Mouse (Mus musculus) midbrain, embryonic 14.5 days (tissue): Measurements from ENCODE around the gene Rapgef5. TPM values are rescaled to one million over a fixed set of nuclear protein-coding genes. Genes with fewer than 3 reads are reported as not detected.

Experiments
- ATAC-seq: fragments of 200-750 bp; cut with Nextera tagmentation; 2 replicates; pipeline ENCODE4 v1.8.0; 2017; ENCODE audit warnings: moderate number of reproducible peaks, moderate library complexity; ENCODE audit not compliant: low FRiP score, low TSS enrichment
- DNase-seq: peaks from one replicate; pipeline ENCODE4 v3.0.0-alpha.2; 2015
- H3K27ac ChIP-seq: fragments of 300-500 bp; sonication (generic); replicated peaks from 2 replicates; pipeline ENCODE4 v1.5.1; 2014; ENCODE audit warnings: mild to moderate bottlenecking, low read depth, low read length, moderate library complexity
- H3K27me3 ChIP-seq: fragments of 300-500 bp; sonication (generic); 2 replicates; pipeline ENCODE4 v1.6.1; 2014; ENCODE audit warnings: low read length, control low read depth, mixed read lengths; ENCODE audit not compliant: control insufficient read depth, insufficient read depth
- H3K36me3 ChIP-seq: fragments of 300-500 bp; sonication (generic); 2 replicates; pipeline ENCODE4 v1.6.1; 2014; ENCODE audit warnings: low read length, control low read depth; ENCODE audit not compliant: control insufficient read depth, insufficient read depth
- H3K4me1 ChIP-seq: fragments of 300-500 bp; sonication (generic); 2 replicates; pipeline ENCODE4 v1.6.1; 2014; ENCODE audit warnings: mild to moderate bottlenecking, antibody characterized with exemption, low read length, control low read depth; ENCODE audit not compliant: control insufficient read depth, insufficient read depth
- H3K4me2 ChIP-seq: fragments of 300-500 bp; sonication (generic); 2 replicates; pipeline ENCODE4 v1.6.1; 2014; ENCODE audit warnings: mild to moderate bottlenecking, low read length, moderate library complexity
- H3K4me3 ChIP-seq: fragments of 300-500 bp; sonication (generic); replicated peaks from 2 replicates; pipeline ENCODE4 v1.5.1; 2014; ENCODE audit warnings: low read depth, low read length
- H3K9ac ChIP-seq: fragments of 300-500 bp; sonication (generic); replicated peaks from 2 replicates; pipeline ENCODE4 v1.6.1; 2014; ENCODE audit warnings: mild to moderate bottlenecking, low read length, moderate library complexity
- H3K9me3 ChIP-seq: fragments of 300-500 bp; sonication (generic); 2 replicates; pipeline ENCODE4 v1.6.1; 2016; ENCODE audit warnings: low read length, control low read depth, mixed read lengths; ENCODE audit not compliant: control insufficient read depth
- WGBS: fragments of 180-500 bp; shearing (Covaris S2); extraction: QIAGEN DNeasy Blood & Tissue Kit; methylation state at CpG from one replicate; pipeline ENCODE4 v1.1.7; 2014; 5-methylcytosine and 5-hydroxymethylcytosine counted together
- polyA plus RNA-seq: library from polyadenylated mRNA; unstranded; fragments of >200 nt; fragmentation: Nextera tagmentation; extraction: Ambion mirVana; gene quantifications from 2 replicates; pipeline ENCODE4 v1.2.1, GENCODE M21; 2014

Gene Rapgef5
- polyA plus RNA-seq, 1 experiment from 2014 or later = 50.8 TPM

DNA sequence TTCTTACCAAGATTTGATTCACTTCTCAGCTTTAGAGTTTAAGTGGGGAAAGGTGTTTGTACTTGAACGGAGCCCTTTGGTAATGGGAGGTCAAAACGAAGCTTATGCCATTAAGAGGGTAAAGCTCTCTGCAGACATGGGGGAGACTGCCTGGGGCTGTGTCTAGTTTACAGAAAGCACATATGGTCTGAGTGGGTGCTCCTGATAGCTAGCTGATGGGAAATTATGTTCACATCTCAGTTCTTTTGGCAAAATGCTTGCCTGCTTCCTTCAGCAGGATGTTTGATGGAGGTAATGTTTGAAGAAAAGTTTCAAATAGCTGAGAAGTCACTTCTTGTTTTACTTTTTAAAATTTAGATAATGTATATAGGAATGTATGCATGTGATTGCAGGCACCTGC lies 53.4 kb downstream of the Rapgef5 start:
- H3K9me3 ChIP-seq = no peaks in the 10 kb centered on the region
- no peaks in the 10 kb centered on the region for H3K4me1 ChIP-seq
- H3K27me3 ChIP-seq = no peaks in the 10 kb centered on the region
- no peak overlapping the region for H3K27ac ChIP-seq
- H3K9ac ChIP-seq = no peak overlapping the region
- H3K36me3 ChIP-seq = no peaks in the 10 kb centered on the region
- whole genome bisulfite sequencing = 78% methylated on average over 2 of the region's 2 CpGs
- H3K4me2 ChIP-seq = no peak overlapping the region
- no peak for DNase-seq
- H3K4me3 ChIP-seq = no peak overlapping the region
- no peak for ATAC-seq

DNA sequence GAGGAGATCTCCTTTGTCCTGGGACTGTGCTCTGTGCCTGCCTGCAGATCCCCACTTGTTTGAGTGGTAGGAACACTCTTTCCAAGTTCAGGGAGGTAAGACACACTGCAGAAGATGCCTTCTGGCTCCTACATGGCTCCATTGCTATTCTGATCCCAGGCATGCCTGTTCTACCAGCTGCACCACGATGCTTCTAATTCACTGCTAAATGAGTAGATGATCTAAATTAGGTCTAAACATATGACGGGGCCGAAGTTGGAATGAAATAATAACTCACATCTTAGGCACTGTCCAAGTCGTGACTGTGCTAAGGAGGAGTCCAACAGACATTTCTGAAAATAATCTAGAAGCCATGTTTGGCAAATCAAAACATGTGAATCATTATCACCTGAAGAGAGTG lies 68.0 kb downstream of the Rapgef5 start:
- Histone ChIP-seq H3K27ac (no peak overlapping the region), H3K27me3 (no peaks in the 10 kb centered on the region), H3K9me3 (no peaks in the 10 kb centered on the region), H3K4me2 (no peak overlapping the region), H3K36me3 (no peaks in the 10 kb centered on the region), H3K9ac (no peak overlapping the region), H3K4me3 (no peak overlapping the region), H3K4me1 (no peaks in the 10 kb centered on the region)
- DNase-seq = no peak
- ATAC-seq = no peak
- WGBS = 93% methylated on average over 4 of the region's 4 CpGs

DNA sequence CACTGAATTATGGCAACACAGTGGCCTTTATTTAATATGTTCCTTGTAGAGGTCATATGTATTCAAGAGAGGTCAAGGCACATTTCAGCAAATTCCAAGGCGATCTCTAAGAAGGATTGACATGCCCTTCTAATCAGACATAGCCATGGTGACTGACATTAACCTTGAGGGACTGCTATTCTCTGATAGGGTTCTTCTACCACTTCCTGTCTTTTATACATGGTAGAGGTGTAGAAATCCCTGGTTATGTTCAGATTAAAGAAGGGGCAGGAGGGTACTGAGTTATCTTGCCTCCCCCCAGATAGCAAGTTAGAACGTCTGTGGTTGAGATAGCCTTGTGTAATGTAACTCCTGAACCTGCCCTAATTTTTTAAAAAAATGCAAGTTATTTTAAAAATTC lies 69.1 kb downstream of the Rapgef5 start:
- no peak overlapping the region for H3K4me2 ChIP-seq
- DNase-seq (no peak), ATAC-seq (no peak)
- no peak overlapping the region for H3K4me3 ChIP-seq
- no peak overlapping the region for H3K27ac ChIP-seq
- H3K9me3 ChIP-seq = no peaks in the 10 kb centered on the region
- H3K36me3 ChIP-seq = no peaks in the 10 kb centered on the region
- 89% methylated on average over 2 of the region's 2 CpGs for WGBS
- no peaks in the 10 kb centered on the region for H3K27me3 ChIP-seq
- no peaks in the 10 kb centered on the region for H3K4me1 ChIP-seq
- H3K9ac ChIP-seq = no peak overlapping the region

DNA sequence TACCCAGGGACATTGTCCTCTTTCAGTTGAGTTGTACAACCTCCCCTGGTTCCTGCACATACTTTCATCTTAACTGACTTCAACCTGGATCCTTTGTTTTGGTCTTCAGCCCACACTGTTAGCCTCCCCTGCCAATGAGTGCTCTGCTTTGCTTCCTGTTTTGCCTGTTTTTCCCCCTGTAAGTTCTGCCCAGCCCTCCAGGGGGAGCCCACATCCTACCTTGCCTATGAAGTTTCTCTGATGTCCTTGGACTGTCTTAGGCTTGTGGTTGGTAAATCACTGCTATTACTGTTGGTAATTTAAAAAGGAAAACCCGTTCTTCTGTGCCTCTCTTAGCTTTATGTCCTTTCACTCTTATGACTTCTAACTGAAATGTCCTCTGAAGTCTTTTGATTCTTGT lies 69.8 kb downstream of the Rapgef5 start:
- H3K4me1 ChIP-seq = no peaks in the 10 kb centered on the region
- H3K9me3 ChIP-seq = no peaks in the 10 kb centered on the region
- WGBS = 63% methylated on average over 1 of the region's 1 CpGs
- H3K4me2 ChIP-seq = no peak overlapping the region
- no peak overlapping the region for H3K9ac ChIP-seq
- no peak overlapping the region for H3K27ac ChIP-seq
- no peaks in the 10 kb centered on the region for H3K36me3 ChIP-seq
- no peaks in the 10 kb centered on the region for H3K27me3 ChIP-seq
- ATAC-seq (no peak), DNase-seq (peak; percentile 64)
- no peak overlapping the region for H3K4me3 ChIP-seq

DNA sequence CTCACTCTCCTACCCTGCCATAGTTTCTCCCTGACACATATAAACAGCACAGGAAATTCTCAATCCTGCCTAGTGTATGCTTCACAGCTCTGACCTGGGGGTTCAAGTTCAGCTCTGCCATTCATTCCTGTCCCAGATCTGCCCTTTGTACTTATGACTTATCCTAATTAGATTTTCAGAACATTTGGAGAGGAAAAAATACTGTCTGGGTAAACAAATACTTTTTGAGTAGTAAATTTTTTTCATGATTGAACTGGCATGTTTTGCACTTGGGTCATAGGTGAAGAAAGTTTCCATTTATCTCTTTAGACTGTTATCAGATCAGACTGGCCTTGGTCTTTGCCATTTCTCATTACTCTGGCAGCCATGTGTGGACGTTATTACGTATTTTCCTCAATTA lies 72.9 kb downstream of the Rapgef5 start:
- no peaks in the 10 kb centered on the region for H3K36me3 ChIP-seq
- H3K27me3 ChIP-seq = no peaks in the 10 kb centered on the region
- ATAC-seq (no peak), DNase-seq (no peak)
- H3K9ac ChIP-seq = no peak overlapping the region
- no peak overlapping the region for H3K4me3 ChIP-seq
- no peaks in the 10 kb centered on the region for H3K9me3 ChIP-seq
- H3K27ac ChIP-seq = no peak overlapping the region
- WGBS = 98% methylated on average over 2 of the region's 2 CpGs
- no peak overlapping the region for H3K4me2 ChIP-seq
- H3K4me1 ChIP-seq = no peaks in the 10 kb centered on the region

DNA sequence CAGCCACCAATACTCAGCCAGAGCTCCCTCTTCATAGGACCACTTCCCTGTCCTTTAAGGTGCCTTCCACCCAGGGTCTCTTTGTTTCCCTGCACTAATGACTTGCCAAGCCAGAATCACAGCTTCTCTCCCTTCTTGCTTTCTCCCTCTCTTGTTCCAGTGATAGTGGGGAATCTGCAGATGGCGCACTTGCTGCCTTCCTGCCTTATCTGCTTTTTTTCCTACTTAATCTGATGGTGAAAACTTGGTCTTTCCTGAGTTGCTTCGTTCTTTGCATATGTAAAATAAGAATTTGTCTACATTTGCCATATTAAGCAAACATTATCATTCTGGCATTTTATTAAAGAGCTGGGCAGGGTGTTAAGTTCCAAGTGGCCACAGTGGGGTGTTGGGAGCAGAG lies 75.7 kb downstream of the Rapgef5 start:
- H3K27ac ChIP-seq = no peak overlapping the region
- H3K4me1 ChIP-seq = no peaks in the 10 kb centered on the region
- no peaks in the 10 kb centered on the region for H3K36me3 ChIP-seq
- H3K4me2 ChIP-seq = no peak overlapping the region
- H3K4me3 ChIP-seq = no peak overlapping the region
- no peaks in the 10 kb centered on the region for H3K27me3 ChIP-seq
- no peak overlapping the region for H3K9ac ChIP-seq
- no peaks in the 10 kb centered on the region for H3K9me3 ChIP-seq
- ATAC-seq (no peak), DNase-seq (peak; percentile 35)
- 28% methylated on average over 2 of the region's 2 CpGs for WGBS

DNA sequence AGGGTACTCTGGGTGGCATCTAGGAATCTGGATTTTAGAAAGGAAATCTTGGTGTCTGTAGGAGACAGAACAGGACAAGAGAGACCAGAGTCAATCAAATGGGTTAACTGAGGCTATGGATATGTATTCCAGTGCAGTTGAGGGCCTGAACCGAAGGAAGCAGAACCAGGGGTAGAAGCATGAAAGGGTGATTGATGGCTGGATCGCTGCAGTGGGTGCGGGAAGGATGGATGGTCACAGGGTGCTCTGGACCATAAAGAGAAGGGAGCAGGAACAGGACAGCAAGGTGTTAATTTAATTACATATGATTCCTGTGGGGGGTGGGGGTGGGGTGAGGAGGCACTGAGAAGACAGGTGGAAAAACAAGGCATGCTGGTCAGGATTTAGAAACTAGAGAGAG lies 76.3 kb downstream of the Rapgef5 start:
- no peak for ATAC-seq
- DNase-seq = no peak
- no peaks in the 10 kb centered on the region for H3K36me3 ChIP-seq
- H3K4me3 ChIP-seq = no peak overlapping the region
- no peak overlapping the region for H3K27ac ChIP-seq
- no peak overlapping the region for H3K4me2 ChIP-seq
- no peaks in the 10 kb centered on the region for H3K4me1 ChIP-seq
- H3K27me3 ChIP-seq = no peaks in the 10 kb centered on the region
- H3K9ac ChIP-seq = no peak overlapping the region
- WGBS = 66% methylated on average over 3 of the region's 3 CpGs
- H3K9me3 ChIP-seq = no peaks in the 10 kb centered on the region

DNA sequence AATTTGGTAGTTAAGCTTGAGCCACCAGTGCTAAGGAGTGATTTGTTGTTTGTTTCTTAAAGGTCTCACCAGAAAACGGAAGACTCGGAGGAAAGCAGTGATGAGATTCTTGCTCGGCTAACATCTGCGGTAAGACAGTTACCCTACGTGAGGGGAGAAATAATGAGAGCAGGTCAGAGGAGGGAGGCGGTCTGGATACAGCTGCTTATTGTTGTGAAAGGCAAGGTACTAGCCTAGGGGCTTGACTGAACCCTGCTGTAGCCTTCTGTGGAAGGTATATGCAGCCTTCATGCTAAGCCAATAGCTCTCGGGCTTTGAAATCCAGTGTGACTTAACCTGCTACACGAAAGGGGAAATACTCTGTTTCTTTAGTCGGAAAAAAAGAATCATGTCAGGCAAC lies 78.9 kb downstream of the Rapgef5 start:
- H3K4me1 ChIP-seq = no peaks in the 10 kb centered on the region
- no peak overlapping the region; the same call in 1 of the 2 replicates for H3K27ac ChIP-seq
- H3K9ac ChIP-seq = no peak overlapping the region
- no peaks in the 10 kb centered on the region for H3K27me3 ChIP-seq
- H3K36me3 ChIP-seq = no peaks in the 10 kb centered on the region
- H3K9me3 ChIP-seq = no peaks in the 10 kb centered on the region
- no peak overlapping the region for H3K4me2 ChIP-seq
- WGBS = 70% methylated on average over 9 of the region's 9 CpGs
- ATAC-seq = no peak
- no peak overlapping the region for H3K4me3 ChIP-seq
- peak; percentile 42 for DNase-seq

DNA sequence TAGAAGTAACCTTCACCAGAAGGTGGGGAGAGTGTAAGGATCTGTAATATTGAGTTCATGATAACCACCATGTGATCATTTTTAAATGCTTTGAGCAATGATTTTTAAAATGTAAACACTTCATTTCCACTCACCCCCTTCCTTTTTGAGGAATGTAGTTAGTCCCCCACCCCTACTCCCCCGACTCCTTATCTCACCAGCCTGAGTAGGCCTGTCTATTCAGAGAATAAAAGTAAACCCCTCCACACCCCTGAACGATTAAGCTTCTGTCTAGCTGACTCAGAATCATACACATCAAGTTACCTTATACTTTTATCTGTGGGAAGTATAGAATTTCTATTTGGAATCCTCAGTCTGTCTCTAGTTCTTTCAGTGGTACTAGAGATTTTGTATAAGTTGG lies 81.9 kb downstream of the Rapgef5 start:
- whole genome bisulfite sequencing = 83% methylated on average over 2 of the region's 2 CpGs
- H3K4me3 ChIP-seq = no peak overlapping the region

More for the DNA sequence above, 81.9 kb downstream of the Rapgef5 start:
- Histone ChIP-seq H3K4me2 (no peak overlapping the region), H3K9me3 (no peaks in the 10 kb centered on the region), H3K36me3 (no peaks in the 10 kb centered on the region), H3K9ac (no peak overlapping the region), H3K4me1 (no peaks in the 10 kb centered on the region), H3K27me3 (no peaks in the 10 kb centered on the region), H3K27ac (no peak overlapping the region)
- ATAC-seq (no peak), DNase-seq (no peak)
